Mouse (Mus musculus) kidney, embryonic 14.5 days (tissue): Measurements from ENCODE around the gene Gapdh. TPM values are rescaled to one million over a fixed set of nuclear protein-coding genes. Genes with fewer than 3 reads are reported as not detected.

Source experiments
- ATAC-seq: fragments of 200-750 bp; cut with Nextera tagmentation; 2 replicates; pipeline ENCODE4 v1.8.0; 2017; ENCODE audit warnings: moderate number of reproducible peaks, mild to moderate bottlenecking, moderate TSS enrichment, moderate library complexity; ENCODE audit not compliant: low FRiP score, low TSS enrichment
- H3K27ac ChIP-seq: fragments of 300-500 bp; sonication (generic); 2 replicates; pipeline ENCODE4 v1.5.1; 2014; ENCODE audit warnings: low read depth, mild to moderate bottlenecking, low read length, moderate library complexity, mixed read lengths
- H3K27me3 ChIP-seq: fragments of 300-500 bp; sonication (generic); 2 replicates; pipeline ENCODE4 v1.6.1; 2014; ENCODE audit warnings: mild to moderate bottlenecking, low read length; ENCODE audit not compliant: control insufficient read depth, insufficient read depth
- H3K36me3 ChIP-seq: fragments of 300-500 bp; sonication (generic); 2 replicates; pipeline ENCODE4 v1.6.1; 2014; ENCODE audit warnings: low read length, mixed read lengths; ENCODE audit not compliant: control insufficient read depth, insufficient read depth
- H3K4me1 ChIP-seq: fragments of 300-500 bp; sonication (generic); 2 replicates; pipeline ENCODE4 v1.6.1; 2014; ENCODE audit warnings: low read length, mixed read lengths; ENCODE audit not compliant: control insufficient read depth, insufficient read depth
- H3K4me2 ChIP-seq: fragments of 300-500 bp; sonication (generic); replicated peaks from 2 replicates; pipeline ENCODE4 v1.6.1; 2014; ENCODE audit warnings: low read depth, mild to moderate bottlenecking, low read length
- H3K4me3 ChIP-seq: fragments of 300-500 bp; sonication (generic); 2 replicates; pipeline ENCODE4 v1.5.1; 2014; ENCODE audit warnings: mild to moderate bottlenecking, low read length
- H3K9ac ChIP-seq: fragments of 300-500 bp; sonication (generic); 2 replicates; pipeline ENCODE4 v1.6.1; 2014; ENCODE audit warnings: low read depth, mild to moderate bottlenecking, low read length, moderate library complexity
- H3K9me3 ChIP-seq: fragments of 300-500 bp; sonication (generic); 2 replicates; pipeline ENCODE4 v1.6.1; 2016; ENCODE audit warnings: low read length; ENCODE audit not compliant: control insufficient read depth
- WGBS: fragments of 180-500 bp; shearing (Covaris S2); extraction: QIAGEN DNeasy Blood & Tissue Kit; methylation state at CpG from one replicate; pipeline ENCODE4 v1.1.7; 2014; 5-methylcytosine and 5-hydroxymethylcytosine counted together
- polyA plus RNA-seq: library from polyadenylated mRNA; unstranded; fragments of >200 nt; fragmentation: Nextera tagmentation; extraction: Ambion mirVana; gene quantifications from 2 replicates; pipeline ENCODE4 v1.2.1, GENCODE M21; 2014

Gapdh gene
- polyA plus RNA-seq, 1 experiment from 2014 or later: 2,196 TPM

- H3K9me3 ChIP-seq: no peaks in the 10 kb centered on the region
- ATAC-seq: no peak
- WGBS: 57% methylated on average over 7 of the region's 7 CpGs
- peaks cover 32% of the 10 kb centered on the region for H3K36me3 ChIP-seq
- H3K4me3 ChIP-seq: no peak overlapping the region
- H3K27ac ChIP-seq: no peak overlapping the region
- peak overlapping the region; percentile 63; the same call in 1 of the 2 replicates for H3K4me2 ChIP-seq
- H3K27me3 ChIP-seq: no peaks in the 10 kb centered on the region
- H3K9ac ChIP-seq: no peak overlapping the region
- peaks cover 6% of the 10 kb centered on the region; the same call in 1 of the 2 replicates for H3K4me1 ChIP-seq
These were observed 27.1 kb upstream of the Gapdh start for GRCm38 (mm10) chr6:125193390-125193789.

GRCm38 (mm10) chr6:125192841-125193240 is 26.6 kb upstream of the Gapdh start:
- H3K9ac ChIP-seq: peak overlapping the region; percentile 81
- ATAC-seq: no peak
- no peaks in the 10 kb centered on the region for H3K9me3 ChIP-seq
- H3K4me2 ChIP-seq: peak overlapping the region; percentile 63
- H3K27ac ChIP-seq: peak overlapping the region; percentile 100; the same call in 1 of the 2 replicates
- H3K36me3 ChIP-seq: peaks cover 38% of the 10 kb centered on the region
- H3K4me1 ChIP-seq: peaks cover 6% of the 10 kb centered on the region; the same call in 1 of the 2 replicates
- H3K27me3 ChIP-seq: no peaks in the 10 kb centered on the region
- 38% methylated on average over 5 of the region's 5 CpGs for WGBS
- peak overlapping the region; percentile 79 for H3K4me3 ChIP-seq

- Histone ChIP-seq H3K36me3 (peaks cover 45% of the 10 kb centered on the region), H3K4me3 (peak overlapping the region; percentile 79), H3K27ac (peak overlapping the region; percentile 100), H3K9ac (peak overlapping the region; percentile 81), H3K4me1 (peaks cover 6% of the 10 kb centered on the region; the same call in 1 of the 2 replicates), H3K4me2 (peak overlapping the region; percentile 63), H3K27me3 (no peaks in the 10 kb centered on the region), H3K9me3 (no peaks in the 10 kb centered on the region)
- WGBS: under 1% methylated on average over 34 of the region's 34 CpGs
- ATAC-seq: peak; percentile 93
These were observed 25.9 kb upstream of the Gapdh start for GRCm38 (mm10) chr6:125192016-125192714.

- ATAC-seq: peak; percentile 96
- H3K4me3 ChIP-seq: peak within 1 kb of the TSS; percentile 79
- H3K27me3 ChIP-seq: no peaks in the 10 kb centered on the region
- H3K9me3 ChIP-seq: no peaks in the 10 kb centered on the region
- H3K4me2 ChIP-seq: peak within 1 kb of the TSS; percentile 63
- H3K36me3 ChIP-seq: peaks cover 52% of the 10 kb centered on the region
- H3K4me1 ChIP-seq: peaks cover 6% of the 10 kb centered on the region; the same call in 1 of the 2 replicates
- under 1% methylated on average over 54 of the region's 54 CpGs for WGBS
- H3K27ac ChIP-seq: peak within 1 kb of the TSS; percentile 100
- H3K9ac ChIP-seq: peak within 1 kb of the TSS; percentile 81
These were observed 25.2 kb upstream of the Gapdh start, which contains the start of the genes Ncapd2 and Mrpl51 for GRCm38 (mm10) chr6:125191332-125192015. TSS of gene Ncapd2 (minus strand) at chr6:125191701. TSS of gene Mrpl51 (plus strand) at chr6:125191801.

- H3K4me3 ChIP-seq: peak overlapping the region; percentile 79
- peaks cover 58% of the 10 kb centered on the region for H3K36me3 ChIP-seq
- H3K27ac ChIP-seq: peak overlapping the region; percentile 100
- H3K9me3 ChIP-seq: no peaks in the 10 kb centered on the region
- H3K27me3 ChIP-seq: no peaks in the 10 kb centered on the region
- peaks cover 6% of the 10 kb centered on the region; the same call in 1 of the 2 replicates for H3K4me1 ChIP-seq
- no peak for ATAC-seq
- H3K9ac ChIP-seq: peak overlapping the region; percentile 81
- peak overlapping the region; percentile 59 for H3K4me2 ChIP-seq
These were observed 24.5 kb upstream of the Gapdh start for GRCm38 (mm10) chr6:125190816-125191215.

- WGBS: 87% methylated on average over 10 of the region's 10 CpGs
- Histone ChIP-seq H3K27ac (no peak overlapping the region), H3K9ac (no peak overlapping the region), H3K4me1 (peaks cover 6% of the 10 kb centered on the region; the same call in 1 of the 2 replicates), H3K4me2 (no peak overlapping the region), H3K27me3 (no peaks in the 10 kb centered on the region), H3K36me3 (peaks cover 86% of the 10 kb centered on the region), H3K9me3 (no peaks in the 10 kb centered on the region), H3K4me3 (no peak overlapping the region)
- no peak for ATAC-seq
These were observed 19.9 kb upstream of the Gapdh start for GRCm38 (mm10) chr6:125186203-125186602.

- no peaks in the 10 kb centered on the region for H3K9me3 ChIP-seq
- WGBS: 90% methylated on average over 5 of the region's 5 CpGs
- no peak overlapping the region for H3K27ac ChIP-seq
- no peak overlapping the region for H3K4me2 ChIP-seq
- no peak for ATAC-seq
- H3K4me3 ChIP-seq: no peak overlapping the region
- no peak overlapping the region for H3K9ac ChIP-seq
- H3K36me3 ChIP-seq: peaks cover 100% of the 10 kb centered on the region
- H3K4me1 ChIP-seq: no peaks in the 10 kb centered on the region
- no peaks in the 10 kb centered on the region for H3K27me3 ChIP-seq
These were observed 15.9 kb upstream of the Gapdh start for GRCm38 (mm10) chr6:125182133-125182532.

GRCm38 (mm10) chr6:125179601-125180000 is 13.3 kb upstream of the Gapdh start:
- Histone ChIP-seq H3K9ac (no peak overlapping the region), H3K36me3 (peaks cover 100% of the 10 kb centered on the region), H3K9me3 (no peaks in the 10 kb centered on the region), H3K27me3 (no peaks in the 10 kb centered on the region), H3K4me1 (no peaks in the 10 kb centered on the region), H3K4me3 (no peak overlapping the region), H3K4me2 (no peak overlapping the region), H3K27ac (no peak overlapping the region)
- ATAC-seq: no peak
- WGBS: 91% methylated on average over 7 of the region's 7 CpGs

- no peak for ATAC-seq
- 84% methylated on average over 5 of the region's 5 CpGs for WGBS
- H3K9me3 ChIP-seq: no peaks in the 10 kb centered on the region
These were observed 9.2 kb upstream of the Gapdh start for GRCm38 (mm10) chr6:125175469-125175868.

More at GRCm38 (mm10) chr6:125175469-125175868, 9.2 kb upstream of the Gapdh start:
- H3K4me1 ChIP-seq: no peaks in the 10 kb centered on the region
- no peak overlapping the region for H3K4me3 ChIP-seq
- H3K27me3 ChIP-seq: no peaks in the 10 kb centered on the region
- peaks cover 99% of the 10 kb centered on the region for H3K36me3 ChIP-seq
- no peak overlapping the region for H3K9ac ChIP-seq
- no peak overlapping the region for H3K4me2 ChIP-seq
- no peak overlapping the region for H3K27ac ChIP-seq
